Mouse (Mus musculus) common myeloid progenitor, adult 5-6 weeks (primary cell): ENCODE results near the gene Dus2. TPM values are rescaled to one million over a fixed set of nuclear protein-coding genes. Genes with fewer than 3 reads are reported as not detected.

Source experiments
- ATAC-seq: replicated peaks from 2 replicates; pipeline ENCODE4 v1.8.0; 2016; ENCODE audit warnings: low read depth, mild to moderate bottlenecking, moderate TSS enrichment, inconsistent platforms; ENCODE audit not compliant: poor library complexity, severe bottlenecking
- total RNA-seq: library from RNA; stranded (forward); fragments of 200-1000, 187-1606 nt; gene quantifications from 2 replicates; pipeline ENCODE4 v1.2.3, GENCODE M21; 2017

The Dus2 gene
- total RNA-seq, 1 experiment from 2014 or later = 9.7 TPM

- ATAC-seq = no peak
These were observed 81.0 kb downstream of the Dus2 start for GRCm38 (mm10) chr8:106072113-106072512.

- no peak for ATAC-seq
These were observed 83.1 kb downstream of the Dus2 start for GRCm38 (mm10) chr8:106074236-106074635.

GRCm38 (mm10) chr8:106074659-106075058 lies 83.5 kb downstream of the Dus2 start:
- no peak for ATAC-seq

DNA sequence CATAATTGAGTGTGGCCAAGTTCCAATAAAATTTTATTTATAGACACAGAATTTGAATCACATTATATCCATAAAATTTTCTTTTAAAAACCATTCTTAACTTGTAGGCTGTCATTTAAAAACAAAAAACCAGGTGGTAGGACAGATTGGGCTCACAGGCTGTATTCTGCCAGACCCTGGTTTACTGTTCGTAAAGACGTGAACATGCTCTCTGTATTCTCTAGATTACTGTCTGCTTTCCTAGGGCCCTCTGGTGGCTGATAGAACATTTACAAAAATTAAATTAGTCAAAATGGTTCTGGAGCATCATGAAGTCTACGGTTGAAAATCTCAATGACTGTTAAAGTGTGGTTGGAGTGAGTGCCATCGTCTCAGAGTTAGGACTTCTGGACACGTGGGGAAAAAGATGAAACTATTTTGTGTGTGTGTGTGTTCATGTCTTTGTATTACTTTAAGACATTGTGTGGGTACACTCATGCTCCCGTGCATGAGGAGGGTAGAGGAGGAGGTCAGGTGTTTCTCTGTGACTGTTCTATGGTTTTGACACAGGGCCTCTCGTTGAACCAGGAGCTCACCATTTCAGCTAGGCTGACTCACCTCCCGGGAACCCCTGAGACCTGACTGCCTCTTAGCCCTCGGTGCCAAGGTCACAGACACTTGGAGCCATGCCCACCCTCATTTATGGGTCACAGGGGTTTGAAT lies 84.2 kb downstream of the Dus2 start:
- ATAC-seq = peak; percentile 81

GRCm38 (mm10) chr8:106075863-106076174 lies 84.7 kb downstream of the Dus2 start:
- no peak for ATAC-seq

- ATAC-seq = 0 out of 2 replicates have a peak, but pooled peaks have one; percentile 73
These were observed 85.5 kb downstream of the Dus2 start for GRCm38 (mm10) chr8:106076612-106077011.

DNA sequence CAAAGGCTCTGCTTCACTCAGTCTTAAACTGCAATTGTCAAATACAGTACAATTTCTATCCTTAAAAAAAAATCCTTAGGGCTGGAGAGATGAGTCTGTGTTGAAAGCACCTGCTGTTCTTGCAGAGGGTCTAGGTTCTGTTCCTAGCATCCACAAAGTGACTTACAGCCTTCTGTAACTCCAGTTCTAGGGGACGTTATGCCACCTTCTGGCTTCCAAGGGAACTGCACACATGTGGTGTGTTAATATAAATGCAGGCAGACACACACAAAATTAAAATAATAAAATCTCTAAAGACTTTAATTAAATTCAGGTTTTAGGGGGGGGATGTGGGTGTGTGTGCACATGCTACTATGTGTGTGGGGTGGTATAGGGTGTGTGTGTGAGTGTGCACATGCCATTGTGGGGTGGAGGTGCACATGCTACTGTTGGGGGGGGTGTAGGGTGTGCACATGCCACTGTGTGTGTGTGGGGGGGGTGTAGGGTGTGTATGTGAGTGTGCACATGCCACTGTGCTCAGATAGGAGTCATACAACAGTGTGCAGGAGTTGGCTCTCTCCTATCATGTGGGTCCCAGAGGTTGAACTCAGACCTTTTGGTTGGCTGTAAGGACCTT lies 86.4 kb downstream of the Dus2 start:
- no peak for ATAC-seq

- no peak for ATAC-seq
These were observed 111.2 kb downstream of the Dus2 start for GRCm38 (mm10) chr8:106102321-106102720.

Other genes with a start within 250 kb of the Dus2 start
- gene Gfod2, start 232.7 kb upstream of the Dus2 start, total RNA-seq = 0.92 and 3.7 TPM in 2 replicates
- 9.4 and 13.4 TPM in 2 replicates for gene Ranbp10, start 164.0 kb upstream of the Dus2 start, total RNA-seq
- gene Tsnaxip1, start 163.6 kb upstream of the Dus2 start, total RNA-seq = not detected in 2 replicates
- 13.4 and 16.9 TPM in 2 replicates for gene Cenpt, start 138.1 kb upstream of the Dus2 start, total RNA-seq
- gene Thap11, start 136.2 kb upstream of the Dus2 start, total RNA-seq = 23.6 and 24.3 TPM in 2 replicates
- gene Nutf2, start 130.8 kb upstream of the Dus2 start, total RNA-seq = 50.5 and 55.0 TPM in 2 replicates
- 32.8 and 39.7 TPM in 2 replicates for gene Edc4, start 110.5 kb upstream of the Dus2 start, total RNA-seq
- not detected in 2 replicates for gene Nrn1l, start 97.8 kb upstream of the Dus2 start, total RNA-seq
- gene Pskh1, start 90.9 kb upstream of the Dus2 start, total RNA-seq = 15.6 and 23.7 TPM in 2 replicates
- gene Ctrl, start 57.5 kb upstream of the Dus2 start, total RNA-seq = 0.14 and 2.7 TPM in 2 replicates
- gene Psmb10, start 52.9 kb upstream of the Dus2 start, total RNA-seq = 51.3 and 62.1 TPM in 2 replicates
- 0.32 and 1.4 TPM in 2 replicates for gene Lcat, start 48.0 kb upstream of the Dus2 start, total RNA-seq
- gene Slc12a4, start 25.2 kb upstream of the Dus2 start, total RNA-seq = 1.9 and 8.1 TPM in 2 replicates
- gene Dpep3, start 11.9 kb upstream of the Dus2 start, total RNA-seq = not detected in 2 replicates
- 0.41 TPM in 1 of 2 replicates, not detected in the other for gene Dpep2nb, start 14.6 kb downstream of the Dus2 start, total RNA-seq
- gene Ddx28, start 20.5 kb downstream of the Dus2 start, total RNA-seq = 8.7 and 12.3 TPM in 2 replicates
- 37.3 and 47.8 TPM in 2 replicates for gene Nfatc3, start 67.5 kb downstream of the Dus2 start, total RNA-seq
- not detected in 2 replicates for gene Esrp2, start 145.6 kb downstream of the Dus2 start, total RNA-seq
- gene Pla2g15, start 159.1 kb downstream of the Dus2 start, total RNA-seq = 11.2 and 13.3 TPM in 2 replicates
- 24.0 and 28.2 TPM in 2 replicates for gene Slc7a6, start 177.5 kb downstream of the Dus2 start, total RNA-seq
- 36.8 and 50.1 TPM in 2 replicates for gene Slc7a6os, start 219.6 kb downstream of the Dus2 start, total RNA-seq
- 44.0 and 51.4 TPM in 2 replicates for gene Prmt7, start 219.6 kb downstream of the Dus2 start, total RNA-seq